ENCODE assay signal across 18 mouse cellular contexts in the genomic region with DNA sequence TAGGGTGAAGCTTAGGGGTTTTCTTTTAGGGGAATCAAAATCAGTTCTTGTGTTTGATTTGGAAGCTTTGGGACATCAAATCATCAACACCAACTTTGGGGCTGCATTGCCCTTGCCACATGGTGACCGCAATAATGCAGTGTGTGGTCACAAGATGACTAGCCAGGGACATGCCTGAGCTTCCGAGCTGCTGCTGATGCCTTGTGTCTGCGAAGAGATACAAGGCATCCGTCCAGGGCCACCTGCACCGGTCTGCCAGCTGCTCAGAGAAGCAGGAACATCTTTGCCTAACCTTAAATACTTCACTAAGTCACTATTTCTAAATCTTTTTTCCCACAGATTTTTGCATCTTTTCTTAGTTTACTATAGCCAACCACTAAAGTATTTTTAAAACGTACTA.
"Had no signal": no experiment of that assay in that cellular context is flagged by ENCODE, and none has a peak within 500 bp of the region (broad histone marks: within the 10 kb centered on the region; RNA-seq: fewer than 3 reads in every experiment).

No protein-coding gene starts in this region.

- H3K27me3 ChIP-seq: liver, embryonic 15.5 days; lung, embryonic 15.5 days; megakaryocyte, embryonic 14.5 days; midbrain, embryonic 13.5 days; midbrain, embryonic 15.5 days; neural tube, embryonic 12.5 days; stomach, embryonic 15.5 days had no signal

- H3K4me3 ChIP-seq: liver, embryonic 15.5 days; lung, embryonic 15.5 days; megakaryocyte, embryonic 14.5 days; midbrain, embryonic 13.5 days; midbrain, embryonic 15.5 days; neural tube, embryonic 12.5 days; stomach, embryonic 15.5 days had no signal

- H3K36me3 ChIP-seq: liver, embryonic 15.5 days; lung, embryonic 15.5 days; midbrain, embryonic 13.5 days; midbrain, embryonic 15.5 days; neural tube, embryonic 12.5 days; stomach, embryonic 15.5 days had no signal

- H3K27ac ChIP-seq: liver, embryonic 15.5 days; lung, embryonic 15.5 days; macrophage; midbrain, embryonic 13.5 days; midbrain, embryonic 15.5 days; neural tube, embryonic 12.5 days; stomach, embryonic 15.5 days; stomach, postnatal 0 days had no signal

- H3K9me3 ChIP-seq: liver, embryonic 15.5 days; lung, embryonic 15.5 days; megakaryocyte, embryonic 14.5 days; midbrain, embryonic 15.5 days; neural tube, embryonic 12.5 days; stomach, embryonic 15.5 days had no signal

- DNase-seq: liver, postnatal 0 days; lung, adult 2 months; lung, postnatal 14 days; lung, postnatal 36 days; thymus, adult 2 months; thymus, postnatal 25 days; thymus, postnatal 4 days had no signal

- H3K4me2 ChIP-seq: liver, embryonic 15.5 days; lung, embryonic 15.5 days; midbrain, embryonic 11.5 days; midbrain, embryonic 13.5 days; midbrain, embryonic 15.5 days; neural tube, embryonic 12.5 days; stomach, embryonic 15.5 days had no signal

- H3K4me1 ChIP-seq: liver, embryonic 15.5 days; lung, embryonic 15.5 days; midbrain, embryonic 13.5 days; midbrain, embryonic 15.5 days; neural tube, embryonic 12.5 days; stomach, embryonic 15.5 days had no signal

- H3K9ac ChIP-seq: liver, embryonic 15.5 days; liver, postnatal 0 days; lung, embryonic 15.5 days; midbrain, embryonic 13.5 days; midbrain, embryonic 15.5 days; neural tube, embryonic 12.5 days; stomach, embryonic 15.5 days had no signal

- ATAC-seq: liver, postnatal 0 days; lung, postnatal 0 days; midbrain, embryonic 13.5 days; midbrain, embryonic 15.5 days had no signal
